Comparison of ENCODE assay signal across 9 mouse cellular contexts in genomic region chr4:141752076-141752421, GRCm38 (mm10). TPM values are rescaled to one million over a fixed set of nuclear protein-coding genes. Genes with fewer than 3 reads are reported as not detected.
DNase-seq lines count a peak whose midpoint lies in the region; ATAC-seq and TF ChIP-seq lines count a peak whose summit lies in the region.
"Had no signal": no experiment of that assay in that cellular context is flagged by ENCODE, and none has a peak within 500 bp of the region (broad histone marks: within the 10 kb centered on the region; RNA-seq: fewer than 3 reads in every experiment).

No protein-coding gene starts in this region.

- peak; percentile 39 for TF ChIP-seq CTCF in lung, postnatal 0 days (IDR thresholded peaks at IDR 0.05)

- H3K27me3 ChIP-seq in lung, postnatal 0 days (replicated peaks; ENCODE audit: insufficient read depth, low read length), result no peaks in the 10 kb centered on the region
- H3K27me3 ChIP-seq in limb, embryonic 15.5 days, result no peaks in the 10 kb centered on the region
- no peaks in the 10 kb centered on the region for H3K27me3 ChIP-seq in stomach, embryonic 14.5 days (ENCODE audit: control insufficient read depth, insufficient read depth, low read length)
- no peaks in the 10 kb centered on the region for H3K27me3 ChIP-seq in forebrain, embryonic 13.5 days

- no peak for TF ChIP-seq EP300 in lung, postnatal 0 days (IDR thresholded peaks at IDR 0.05)

- H3K9ac ChIP-seq in lung, postnatal 0 days (replicated peaks; ENCODE audit: low read depth), result no peak overlapping the region
- H3K9ac ChIP-seq in limb, embryonic 15.5 days, result no peak overlapping the region
- H3K9ac ChIP-seq in stomach, embryonic 14.5 days (replicated peaks; ENCODE audit: low read depth, low read length), result no peak overlapping the region
- no peak overlapping the region for H3K9ac ChIP-seq in forebrain, embryonic 13.5 days

- no peak overlapping the region for H3K27ac ChIP-seq in lung, postnatal 0 days (ENCODE audit: low read length)
- peak overlapping the region; percentile 0; the same call in 1 of the 2 replicates for H3K27ac ChIP-seq in limb, embryonic 15.5 days
- 0 out of 2 replicates have a peak overlapping the region, but pooled peaks have one; percentile 39 for H3K27ac ChIP-seq in stomach, embryonic 14.5 days (ENCODE audit: low read length)
- H3K27ac ChIP-seq in forebrain, embryonic 13.5 days, result no peak overlapping the region

- 3% methylated on average over 4 of the region's 4 CpGs for WGBS in lung, postnatal 0 days
- 3% methylated on average over 4 of the region's 4 CpGs for WGBS in limb, embryonic 15.5 days
- WGBS in stomach, embryonic 14.5 days, result 2% methylated on average over 4 of the region's 4 CpGs
- WGBS in forebrain, embryonic 13.5 days, result 25% methylated on average over 4 of the region's 4 CpGs

- peak; percentile 62 for ATAC-seq in lung, postnatal 0 days
- ATAC-seq in limb, embryonic 15.5 days (ENCODE audit: insufficient number of reproducible peaks, low FRiP score, low TSS enrichment, low read depth), result no peak
- ATAC-seq in stomach, embryonic 14.5 days (ENCODE audit: insufficient number of reproducible peaks, insufficient read depth, low FRiP score, low read depth), result peak; percentile 59; the same call in 1 of the 2 replicates
- ATAC-seq in forebrain, embryonic 13.5 days, result no peak

- no peaks in the 10 kb centered on the region for H3K4me1 ChIP-seq in lung, postnatal 0 days (ENCODE audit: insufficient read depth, low read depth, low read length)
- H3K4me1 ChIP-seq in limb, embryonic 15.5 days, result peaks cover 5% of the 10 kb centered on the region; the same call in 1 of the 2 replicates
- H3K4me1 ChIP-seq in stomach, embryonic 14.5 days (ENCODE audit: control insufficient read depth, insufficient read depth, low read length), result peaks cover 4% of the 10 kb centered on the region; the same call in 1 of the 2 replicates
- H3K4me1 ChIP-seq in forebrain, embryonic 13.5 days, result no peaks in the 10 kb centered on the region

- H3K4me3 ChIP-seq in lung, postnatal 0 days (ENCODE audit: low read depth, low read length), result no peak overlapping the region
- no peak overlapping the region for H3K4me3 ChIP-seq in limb, embryonic 15.5 days
- H3K4me3 ChIP-seq in stomach, embryonic 14.5 days (ENCODE audit: low read depth, low read length), result no peak overlapping the region
- H3K4me3 ChIP-seq in forebrain, embryonic 13.5 days, result no peak overlapping the region

- no peak overlapping the region for H3K4me2 ChIP-seq in lung, postnatal 0 days (replicated peaks; ENCODE audit: low read depth, low read length)
- H3K4me2 ChIP-seq in limb, embryonic 15.5 days, result no peak overlapping the region
- no peak overlapping the region for H3K4me2 ChIP-seq in stomach, embryonic 14.5 days (replicated peaks; ENCODE audit: low read depth, low read length)
- no peak overlapping the region for H3K4me2 ChIP-seq in forebrain, embryonic 13.5 days

- H3K36me3 ChIP-seq in lung, postnatal 0 days (ENCODE audit: insufficient read depth, low read length), result no peaks in the 10 kb centered on the region
- H3K36me3 ChIP-seq in limb, embryonic 15.5 days, result no peaks in the 10 kb centered on the region
- no peaks in the 10 kb centered on the region for H3K36me3 ChIP-seq in stomach, embryonic 14.5 days (ENCODE audit: control insufficient read depth, insufficient read depth, low read length)
- no peaks in the 10 kb centered on the region for H3K36me3 ChIP-seq in forebrain, embryonic 13.5 days (ENCODE audit: poor library complexity, severe bottlenecking)

- no peaks in the 10 kb centered on the region for H3K9me3 ChIP-seq in lung, postnatal 0 days (ENCODE audit: low read length)
- H3K9me3 ChIP-seq in limb, embryonic 15.5 days, result no peaks in the 10 kb centered on the region
- H3K9me3 ChIP-seq in stomach, embryonic 14.5 days (ENCODE audit: control insufficient read depth, low read depth, low read length), result no peaks in the 10 kb centered on the region
- no peaks in the 10 kb centered on the region for H3K9me3 ChIP-seq in forebrain, embryonic 13.5 days (replicated peaks)

- DNase-seq in lung, postnatal 0 days (ENCODE audit: low spot score), result peak; percentile 54
- no peak for DNase-seq in lung, postnatal 4 days
- peak; percentile 35 for DNase-seq in embryo, embryonic 11 days
- DNase-seq in frontal cortex, postnatal 10 days (ENCODE audit: low spot score in 2 of 2), result no peak
- DNase-seq in layer of hippocampus, adult 18-20 months (ENCODE audit: low spot score in 2 of 2), result no peak
- DNase-seq: kidney, adult 18-20 months had no signal

RNA-seq across cellular contexts. Expression of gene Agmat, which starts 5.6 kb away (rescaled TPM):
- polyA plus RNA-seq in lung, postnatal 0 days (2015; fragmentation: Nextera tagmentation; extraction: Ambion mirVana), result 0.25 and 0.27 TPM in 2 replicates
- polyA plus RNA-seq in limb, embryonic 15.5 days (2015; fragmentation: Nextera tagmentation; extraction: Ambion mirVana), result 0.41 TPM in 1 of 2 replicates, not detected in the other
- polyA plus RNA-seq in stomach, embryonic 14.5 days (2014; fragmentation: Nextera tagmentation; extraction: Ambion mirVana), result not detected in 2 replicates
- not detected in 2 replicates for polyA plus RNA-seq in forebrain, embryonic 13.5 days (2015; fragmentation: Nextera tagmentation; extraction: Ambion mirVana)
- total RNA-seq in layer of hippocampus, adult 18-20 months (2021), result under 1 TPM in 1 of 2 experiments, not detected in 1; 0.22 TPM

RNA-seq across cellular contexts. Expression of gene Ddi2, which starts 28.8 kb away (rescaled TPM):
- 16.8 and 19.7 TPM in 2 replicates for polyA plus RNA-seq in lung, postnatal 0 days (2015; fragmentation: Nextera tagmentation; extraction: Ambion mirVana)
- 21.4 and 22.5 TPM in 2 replicates for polyA plus RNA-seq in limb, embryonic 15.5 days (2015; fragmentation: Nextera tagmentation; extraction: Ambion mirVana)
- 18.8 and 19.6 TPM in 2 replicates for polyA plus RNA-seq in stomach, embryonic 14.5 days (2014; fragmentation: Nextera tagmentation; extraction: Ambion mirVana)
- 14.7 TPM in 2 replicates for polyA plus RNA-seq in forebrain, embryonic 13.5 days (2015; fragmentation: Nextera tagmentation; extraction: Ambion mirVana)
- total RNA-seq in layer of hippocampus, adult 18-20 months (2021), result 10 to 100 TPM; 47.6 to 52.4 TPM

RNA-seq across cellular contexts. Expression of gene Dnajc16, which starts 38.7 kb away (rescaled TPM):
- 3.3 and 3.7 TPM in 2 replicates for polyA plus RNA-seq in lung, postnatal 0 days (2015; fragmentation: Nextera tagmentation; extraction: Ambion mirVana)
- 3.6 TPM in 2 replicates for polyA plus RNA-seq in limb, embryonic 15.5 days (2015; fragmentation: Nextera tagmentation; extraction: Ambion mirVana)
- polyA plus RNA-seq in stomach, embryonic 14.5 days (2014; fragmentation: Nextera tagmentation; extraction: Ambion mirVana), result 3.7 and 5.0 TPM in 2 replicates
- polyA plus RNA-seq in forebrain, embryonic 13.5 days (2015; fragmentation: Nextera tagmentation; extraction: Ambion mirVana), result 4.6 and 4.7 TPM in 2 replicates
- total RNA-seq in layer of hippocampus, adult 18-20 months (2021), result 10 to 100 TPM; 44.2 to 48.6 TPM

RNA-seq across cellular contexts. Expression of gene Casp9, which starts 41.4 kb away (rescaled TPM):
- polyA plus RNA-seq in lung, postnatal 0 days (2015; fragmentation: Nextera tagmentation; extraction: Ambion mirVana), result 19.2 and 20.2 TPM in 2 replicates
- polyA plus RNA-seq in limb, embryonic 15.5 days (2015; fragmentation: Nextera tagmentation; extraction: Ambion mirVana), result 13.3 and 14.7 TPM in 2 replicates
- 18.0 and 19.3 TPM in 2 replicates for polyA plus RNA-seq in stomach, embryonic 14.5 days (2014; fragmentation: Nextera tagmentation; extraction: Ambion mirVana)
- 14.7 and 15.6 TPM in 2 replicates for polyA plus RNA-seq in forebrain, embryonic 13.5 days (2015; fragmentation: Nextera tagmentation; extraction: Ambion mirVana)
- 10 to 100 TPM; 25.6 to 28.8 TPM for total RNA-seq in layer of hippocampus, adult 18-20 months (2021)

Comparison
In these comparisons a context has a peak if more than half of its experiments do, and no peak if none do; other contexts are left out.
1. DNase-seq: peak in lung, postnatal 0 days (single experiment) and embryo, embryonic 11 days (single experiment); none in lung, postnatal 4 days (0 of 2), frontal cortex, postnatal 10 days (0 of 2) and layer of hippocampus, adult 18-20 months (0 of 2).
2. ATAC-seq: peak in lung, postnatal 0 days (single experiment) and stomach, embryonic 14.5 days (single experiment); none in limb, embryonic 15.5 days (single experiment) and forebrain, embryonic 13.5 days (single experiment).
3. H3K27ac ChIP-seq: peak in limb, embryonic 15.5 days (single experiment) and stomach, embryonic 14.5 days (single experiment); none in lung, postnatal 0 days (single experiment) and forebrain, embryonic 13.5 days (single experiment).